Mouse (Mus musculus): ENCODE data around the gene Gm2075.
"Not testable (repeated sequence)": the region's sequence is repeated elsewhere in the genome, so short reads cannot be mapped to it uniquely, and the experiment has no call there.

Gene Gm2075

DNA sequence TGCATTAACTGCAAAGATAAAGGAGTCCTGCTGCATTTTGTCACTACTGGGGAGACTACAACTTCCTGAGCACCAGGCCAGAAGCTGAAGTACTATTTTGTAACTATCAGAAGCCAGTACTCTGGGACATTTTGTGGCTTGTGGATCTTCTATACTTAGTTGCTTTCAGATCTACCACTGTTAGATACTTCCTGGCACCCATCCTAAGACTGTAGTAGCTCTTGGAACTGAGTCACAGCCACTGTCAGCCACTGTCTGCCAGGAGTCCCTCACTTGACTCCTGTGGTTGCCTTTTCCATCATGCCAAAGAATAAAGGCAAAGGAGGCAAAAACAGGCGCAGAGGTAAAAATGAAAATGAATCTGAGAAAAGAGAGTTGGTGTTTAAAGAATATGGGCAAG is at the start of gene Gm2075:
Gene Gm2075 (plus strand): TSS at position 301 of the 400 bp plus-strand sequence.
- not testable (repeated sequence) for DNase-seq (ENCODE audit: low read depth, low spot score)

DNA sequence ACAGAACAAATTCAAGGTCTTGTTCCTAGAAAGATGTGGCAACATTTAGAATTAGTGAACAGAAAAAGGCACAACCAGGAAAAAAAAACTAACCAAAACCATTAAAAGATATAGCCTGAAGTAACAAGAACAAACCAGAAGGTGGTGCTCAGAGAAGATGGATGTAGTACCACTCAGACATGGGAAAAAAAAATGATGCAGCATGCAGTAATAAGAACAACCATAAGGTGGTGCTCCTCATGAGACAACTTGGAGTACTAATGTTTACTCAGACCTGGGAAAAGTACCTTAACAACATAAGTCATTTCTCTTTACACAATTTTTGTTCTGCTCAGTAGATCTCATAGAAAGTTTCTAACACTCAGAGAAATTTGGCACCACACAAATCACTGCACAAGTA is 27.6 kb upstream of the Gm2075 start:
- DNase-seq (ENCODE audit: low read depth, low spot score): not testable (repeated sequence)

DNA sequence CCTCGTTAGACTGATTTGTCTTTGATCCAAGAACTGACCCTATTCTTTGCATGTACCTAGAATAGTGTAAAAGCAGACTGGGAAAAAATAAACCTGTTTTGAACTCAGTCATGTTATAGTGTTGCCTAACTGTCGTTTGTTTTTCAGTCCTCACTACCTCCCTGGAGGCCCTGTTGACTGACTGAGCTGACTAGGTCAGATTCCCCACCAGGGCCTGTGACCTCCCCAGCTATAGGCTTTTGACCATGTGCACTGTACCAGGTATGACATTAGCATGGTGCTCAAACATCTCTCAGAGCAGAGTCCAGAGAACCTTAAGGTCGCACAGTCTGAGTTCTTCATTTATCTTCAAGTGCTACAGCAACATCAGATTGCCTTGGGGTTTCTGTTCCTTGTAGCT is 7.5 kb upstream of the Gm2075 start:
- DNase-seq (ENCODE audit: low read depth, low spot score): not testable (repeated sequence)

- not testable (repeated sequence) for DNase-seq (ENCODE audit: low read depth, low spot score)
Measured at GRCm38 (mm10) chr12:88018671-88019070, 7.0 kb downstream of the Gm2075 start, which contains the start of gene Gm6803. Gene Gm6803 (minus strand): TSS chr12:88018771.

DNA sequence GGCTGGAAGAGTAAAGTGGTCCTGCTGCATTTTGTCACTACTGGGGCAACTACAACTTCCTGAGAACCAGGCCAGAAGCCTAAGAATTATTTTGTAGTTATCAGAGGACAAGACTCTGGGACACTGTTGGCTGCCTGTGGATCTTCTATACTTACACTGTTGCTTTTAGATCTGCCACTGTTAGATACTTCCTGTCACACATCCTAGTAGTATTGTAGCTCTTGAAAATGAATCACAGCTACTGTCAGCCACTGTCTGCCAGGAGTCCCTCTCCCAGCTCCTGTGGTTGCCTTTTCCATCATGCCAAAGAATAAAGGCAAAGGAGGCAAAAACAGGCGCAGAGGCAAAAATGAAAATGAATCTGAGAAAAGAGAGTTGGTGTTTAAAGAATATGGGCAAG is 15.1 kb downstream of the Gm2075 start, which contains the start of gene Gm2056:
Gene Gm2056 (plus strand): TSS at position 301 of the 400 bp plus-strand sequence.
- DNase-seq (ENCODE audit: low read depth, low spot score): not testable (repeated sequence)

DNA sequence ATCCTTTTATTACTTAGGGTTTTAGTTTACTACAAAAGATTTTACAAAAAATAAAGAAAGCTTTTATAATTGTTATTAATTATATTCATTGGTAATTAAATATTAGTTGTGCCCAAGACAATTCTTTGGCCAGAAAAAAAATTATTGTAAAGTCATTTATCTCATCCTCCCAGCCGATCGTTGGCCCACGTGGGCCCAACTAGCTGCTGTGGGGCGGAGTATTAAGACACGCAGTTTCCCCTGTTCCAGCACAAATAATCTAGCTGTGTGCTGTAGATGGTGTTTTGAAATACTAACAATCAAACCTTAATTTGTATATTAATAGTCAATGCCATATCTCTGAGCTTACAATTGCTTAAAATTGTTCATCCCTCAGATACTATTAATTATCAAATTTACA is 20.6 kb downstream of the Gm2075 start:
- not testable (repeated sequence) for DNase-seq (ENCODE audit: low read depth, low spot score)

GRCm38 (mm10) chr12:88039062-88039461 is 27.4 kb downstream of the Gm2075 start:
- DNase-seq (ENCODE audit: low read depth, low spot score): not testable (repeated sequence)

DNA sequence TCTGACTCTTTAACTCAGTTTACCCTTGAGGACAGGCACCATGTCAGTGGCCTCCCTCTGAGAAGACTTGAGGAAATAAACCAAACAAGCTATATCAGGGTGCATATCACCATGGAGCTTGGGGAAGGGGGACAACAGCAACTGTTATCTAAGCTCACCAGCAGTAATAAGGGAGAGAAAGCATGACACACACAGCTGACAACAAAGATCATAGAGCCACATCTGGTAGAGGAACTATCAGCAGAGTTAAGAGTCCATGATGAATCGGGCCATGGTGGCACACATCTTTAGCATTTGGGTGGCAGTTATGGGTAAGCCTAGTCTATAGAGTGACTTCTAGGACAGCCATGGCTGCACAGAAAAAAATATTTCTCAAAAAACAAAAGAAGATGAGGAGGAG is 28.1 kb downstream of the Gm2075 start:
- not testable (repeated sequence) for DNase-seq (ENCODE audit: low read depth, low spot score)

GRCm38 (mm10) chr12:88045226-88045625 is 33.6 kb downstream of the Gm2075 start:
- DNase-seq (ENCODE audit: low read depth, low spot score): not testable (repeated sequence)

All from c-Kit-negative CD71-positive TER-119-positive erythroid progenitor cells, embryonic 14.5 days (primary cell).